In the genomic region with DNA sequence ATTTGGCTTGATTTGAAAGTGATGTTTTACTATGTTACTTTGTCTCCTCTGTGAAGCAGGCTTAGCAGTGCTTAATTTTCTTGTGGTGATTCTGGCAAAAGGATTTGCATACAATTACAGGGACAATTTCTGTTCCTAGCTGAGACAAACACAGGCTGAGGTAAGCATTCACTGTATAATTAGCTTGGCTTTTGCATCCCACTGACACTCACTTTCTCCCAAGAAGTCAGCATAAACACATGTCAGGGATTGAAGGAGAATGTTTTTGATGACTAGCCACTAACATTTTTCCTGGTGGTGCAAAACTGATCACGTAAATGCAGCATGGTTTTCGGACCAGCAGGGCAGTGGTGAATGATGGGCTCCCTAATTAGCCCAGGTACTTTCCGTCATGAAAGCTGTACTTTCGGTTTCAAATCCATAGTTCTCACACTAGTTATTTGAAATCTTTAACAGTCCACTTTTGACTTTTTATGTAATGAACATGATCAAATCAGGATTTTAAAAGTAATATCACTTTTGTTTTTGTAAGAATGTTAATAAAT, we compare ENCODE assay signal across 27 mouse cellular contexts.
DNase-seq lines count a peak whose midpoint lies in the region; ATAC-seq and TF ChIP-seq lines count a peak whose summit lies in the region.
"Had no signal": no experiment of that assay in that cellular context is flagged by ENCODE, and none has a peak within 500 bp of the region (broad histone marks: within the 10 kb centered on the region; RNA-seq: fewer than 3 reads in every experiment).

No protein-coding gene starts in this region.

- WGBS in kidney, embryonic 16.5 days, result 54% methylated on average over 4 of the region's 4 CpGs
- WGBS in midbrain, embryonic 12.5 days, result 61% methylated on average over 4 of the region's 4 CpGs
- 18% methylated on average over 4 of the region's 4 CpGs for WGBS in olfactory bulb, adult 2 months
- WGBS in intestine, embryonic 15.5 days, result 45% methylated on average over 4 of the region's 4 CpGs
- 63% methylated on average over 4 of the region's 4 CpGs for WGBS in liver, embryonic 12.5 days (ENCODE audit: insufficient replicate concordance)

- peak overlapping the region; percentile 28; the same call in 1 of the 2 replicates for H3K27ac ChIP-seq in kidney, embryonic 16.5 days (ENCODE audit: low read length)
- H3K27ac ChIP-seq in MEL (ENCODE audit: control insufficient read depth, low read depth, low read length), result no peak overlapping the region
- no peak overlapping the region for H3K27ac ChIP-seq in midbrain, embryonic 12.5 days (replicated peaks)
- peak overlapping the region; percentile 86 for H3K27ac ChIP-seq in olfactory bulb, adult 2 months (ENCODE audit: insufficient read depth, low read depth, low read length)
- no peak overlapping the region for H3K27ac ChIP-seq in intestine, embryonic 15.5 days
- H3K27ac ChIP-seq in liver, embryonic 12.5 days, result no peak overlapping the region
- H3K27ac ChIP-seq: forebrain, embryonic 15.5 days; heart, adult 2 months; hindbrain, embryonic 13.5 days; limb, embryonic 12.5 days; neural tube, embryonic 12.5 days; stomach, embryonic 15.5 days had no signal

- TF ChIP-seq EP300 in MEL (IDR thresholded peaks at IDR 0.05; ENCODE audit: low read depth in 1 of 2, low read length in 2 of 2), result no peak

- no peak overlapping the region for H3K4me2 ChIP-seq in kidney, embryonic 16.5 days (replicated peaks; ENCODE audit: low read depth, low read length)
- H3K4me2 ChIP-seq in midbrain, embryonic 12.5 days (replicated peaks), result no peak overlapping the region
- no peak overlapping the region for H3K4me2 ChIP-seq in intestine, embryonic 15.5 days (replicated peaks)
- no peak overlapping the region for H3K4me2 ChIP-seq in liver, embryonic 12.5 days
- H3K4me2 ChIP-seq: forebrain, embryonic 15.5 days; hindbrain, embryonic 13.5 days; limb, embryonic 12.5 days; liver, embryonic 11.5 days; neural tube, embryonic 12.5 days; stomach, embryonic 15.5 days had no signal

- no peaks in the 10 kb centered on the region for H3K4me1 ChIP-seq in kidney, embryonic 16.5 days (ENCODE audit: insufficient read depth, low read length)
- H3K4me1 ChIP-seq in MEL (ENCODE audit: control insufficient read depth in 1 of 2, insufficient read depth in 2 of 2, low read length in 2 of 2), result no peaks in the 10 kb centered on the region
- H3K4me1 ChIP-seq in midbrain, embryonic 12.5 days, result no peaks in the 10 kb centered on the region
- H3K4me1 ChIP-seq in olfactory bulb, adult 2 months (ENCODE audit: control insufficient read depth, insufficient read depth, low read length), result no peaks in the 10 kb centered on the region
- H3K4me1 ChIP-seq in intestine, embryonic 15.5 days (replicated peaks), result no peaks in the 10 kb centered on the region
- no peaks in the 10 kb centered on the region for H3K4me1 ChIP-seq in liver, embryonic 12.5 days
- H3K4me1 ChIP-seq: forebrain, embryonic 15.5 days; hindbrain, embryonic 13.5 days; limb, embryonic 12.5 days; neural tube, embryonic 12.5 days; stomach, embryonic 15.5 days had no signal

- no peak for TF ChIP-seq POLR2A in MEL (IDR thresholded peaks at IDR 0.05; ENCODE audit: control insufficient read depth in 1 of 2, insufficient read depth in 1 of 2, low read depth in 1 of 2, low read length in 2 of 2, poor library complexity in 1 of 2)
- TF ChIP-seq POLR2A in olfactory bulb, adult 2 months (IDR thresholded peaks at IDR 0.05; ENCODE audit: insufficient read depth, low read depth, low read length), result no peak

- no peak for TF ChIP-seq CTCF in MEL (IDR thresholded peaks at IDR 0.05 in 2 of 3, conservative IDR thresholded peaks at IDR 0.05 in 1 of 3; ENCODE audit: control insufficient read depth in 1 of 3, insufficient read depth in 1 of 3, low read depth in 2 of 3, low read length in 3 of 3, poor library complexity in 1 of 3, severe bottlenecking in 1 of 3)
- TF ChIP-seq CTCF in olfactory bulb, adult 2 months (IDR thresholded peaks at IDR 0.05; ENCODE audit: insufficient read depth, low read depth, low read length), result no peak

- H3K36me3 ChIP-seq in kidney, embryonic 16.5 days (ENCODE audit: insufficient read depth, low read length), result no peaks in the 10 kb centered on the region
- H3K36me3 ChIP-seq in MEL (ENCODE audit: control insufficient read depth in 1 of 2, insufficient read depth in 2 of 2, low read length in 2 of 2), result no peaks in the 10 kb centered on the region
- H3K36me3 ChIP-seq in midbrain, embryonic 12.5 days, result no peaks in the 10 kb centered on the region
- H3K36me3 ChIP-seq in intestine, embryonic 15.5 days, result no peaks in the 10 kb centered on the region
- no peaks in the 10 kb centered on the region for H3K36me3 ChIP-seq in liver, embryonic 12.5 days
- H3K36me3 ChIP-seq: forebrain, embryonic 15.5 days; hindbrain, embryonic 13.5 days; limb, embryonic 12.5 days; neural tube, embryonic 12.5 days; stomach, embryonic 15.5 days had no signal

- no peaks in the 10 kb centered on the region for H3K79me2 ChIP-seq in MEL (ENCODE audit: control insufficient read depth, insufficient read depth, low read length, poor library complexity)

- no peak overlapping the region for H3K4me3 ChIP-seq in kidney, embryonic 16.5 days (ENCODE audit: low read length)
- H3K4me3 ChIP-seq in MEL (ENCODE audit: control insufficient read depth in 1 of 2, insufficient read depth in 1 of 2, low read depth in 2 of 2, low read length in 2 of 2), result peak overlapping the region; percentile 24 to 31; a peak in 3 of 4 replicates
- no peak overlapping the region for H3K4me3 ChIP-seq in midbrain, embryonic 12.5 days
- H3K4me3 ChIP-seq in olfactory bulb, adult 2 months (ENCODE audit: insufficient read depth, low read depth, low read length), result no peak overlapping the region
- H3K4me3 ChIP-seq in intestine, embryonic 15.5 days (replicated peaks), result no peak overlapping the region
- no peak overlapping the region for H3K4me3 ChIP-seq in liver, embryonic 12.5 days
- H3K4me3 ChIP-seq: forebrain, embryonic 15.5 days; heart, adult 2 months; hindbrain, embryonic 13.5 days; limb, embryonic 12.5 days; neural tube, embryonic 12.5 days; stomach, embryonic 15.5 days had no signal

- no peak for TF ChIP-seq RAD21 in MEL (IDR thresholded peaks at IDR 0.05; ENCODE audit: low read depth, low read length)

- H3K9me3 ChIP-seq in kidney, embryonic 16.5 days (ENCODE audit: low read length), result no peaks in the 10 kb centered on the region
- no peaks in the 10 kb centered on the region for H3K9me3 ChIP-seq in MEL (replicated peaks; ENCODE audit: insufficient read depth, low read length)
- H3K9me3 ChIP-seq in midbrain, embryonic 12.5 days, result no peaks in the 10 kb centered on the region
- no peaks in the 10 kb centered on the region for H3K9me3 ChIP-seq in intestine, embryonic 15.5 days
- no peaks in the 10 kb centered on the region for H3K9me3 ChIP-seq in liver, embryonic 12.5 days (replicated peaks)
- H3K9me3 ChIP-seq: forebrain, embryonic 15.5 days; hindbrain, embryonic 13.5 days; limb, embryonic 12.5 days; neural tube, embryonic 12.5 days; stomach, embryonic 15.5 days had no signal

- ATAC-seq in kidney, embryonic 16.5 days (ENCODE audit: low FRiP score, low TSS enrichment), result no peak
- ATAC-seq in midbrain, embryonic 12.5 days (ENCODE audit: low FRiP score, low read depth), result peak; percentile 62
- no peak for ATAC-seq in intestine, embryonic 15.5 days
- ATAC-seq in liver, embryonic 12.5 days, result no peak
- ATAC-seq: forebrain, embryonic 15.5 days; inflammation-experienced regulatory T-cells, adult 6 months; Patski had no signal

- H3K27me3 ChIP-seq in kidney, embryonic 16.5 days (ENCODE audit: insufficient read depth, low read length), result no peaks in the 10 kb centered on the region
- no peaks in the 10 kb centered on the region for H3K27me3 ChIP-seq in MEL (ENCODE audit: control insufficient read depth in 1 of 2, insufficient read depth in 2 of 2, low read length in 2 of 2)
- no peaks in the 10 kb centered on the region for H3K27me3 ChIP-seq in midbrain, embryonic 12.5 days
- H3K27me3 ChIP-seq in intestine, embryonic 15.5 days (replicated peaks), result no peaks in the 10 kb centered on the region
- no peaks in the 10 kb centered on the region for H3K27me3 ChIP-seq in liver, embryonic 12.5 days (replicated peaks)
- H3K27me3 ChIP-seq: forebrain, embryonic 15.5 days; hindbrain, embryonic 13.5 days; limb, embryonic 12.5 days; neural tube, embryonic 12.5 days; Patski; stomach, embryonic 15.5 days had no signal

- H3K9ac ChIP-seq in kidney, embryonic 16.5 days (replicated peaks; ENCODE audit: low read length), result no peak overlapping the region
- no peak overlapping the region for H3K9ac ChIP-seq in MEL (ENCODE audit: control insufficient read depth, low read depth, low read length, poor library complexity, severe bottlenecking)
- no peak overlapping the region for H3K9ac ChIP-seq in midbrain, embryonic 12.5 days (replicated peaks)
- H3K9ac ChIP-seq in intestine, embryonic 15.5 days, result no peak overlapping the region
- no peak overlapping the region for H3K9ac ChIP-seq in liver, embryonic 12.5 days
- H3K9ac ChIP-seq: forebrain, embryonic 15.5 days; hindbrain, embryonic 13.5 days; limb, embryonic 12.5 days; neural tube, embryonic 12.5 days; stomach, embryonic 15.5 days had no signal

- DNase-seq in kidney, postnatal 36 days, result no peak
- no peak for DNase-seq in MEL (ENCODE audit: low read depth, low spot score)
- DNase-seq: adrenal gland, adult 2 months; cerebellum, adult 9-10 months; gastrocnemius, postnatal 25 days; heart, adult 2 months; kidney, adult 2 months; kidney, postnatal 25 days; layer of hippocampus, postnatal 36 days; lung, adult 18-20 months; lung, postnatal 14 days; right cerebral cortex, adult 18-20 months; right cerebral cortex, postnatal 4 days; thymus, postnatal 4 days had no signal

TF ChIP-seq in MEL, 35 proteins besides CTCF, POLR2A, EP300 and RAD21:
- no peak for TF ChIP-seq ZKSCAN1 (IDR thresholded peaks at IDR 0.05; ENCODE audit: low read depth, low read length)
- no peak for TF ChIP-seq MAZ (IDR thresholded peaks at IDR 0.05; ENCODE audit: low read depth, low read length)
TF ChIP-seq in MEL: peak in this region for 0.

Comparison
In these comparisons a context has a peak if more than half of its experiments do, and no peak if none do; other contexts are left out.
1. H3K27ac ChIP-seq: peak in kidney, embryonic 16.5 days (single experiment) and olfactory bulb, adult 2 months (single experiment); none in MEL (single experiment), midbrain, embryonic 12.5 days (single experiment), intestine, embryonic 15.5 days (single experiment) and liver, embryonic 12.5 days (single experiment).
2. H3K4me3 ChIP-seq: peak in MEL (2 of 2); none in kidney, embryonic 16.5 days (single experiment), midbrain, embryonic 12.5 days (single experiment), olfactory bulb, adult 2 months (single experiment), intestine, embryonic 15.5 days (single experiment) and liver, embryonic 12.5 days (single experiment).